Mouse (Mus musculus) intestine, embryonic 15.5 days (tissue): Measurements from ENCODE around the gene Galnt2. TPM values are rescaled to one million over a fixed set of nuclear protein-coding genes. Genes with fewer than 3 reads are reported as not detected.

Experiments used
- ATAC-seq: fragments of 200-750 bp; cut with Nextera tagmentation; 2 replicates; pipeline ENCODE4 v1.8.0; 2017; ENCODE audit warnings: moderate TSS enrichment, moderate library complexity
- H3K27ac ChIP-seq: fragments of 300-500 bp; sonication (generic); 2 replicates; pipeline ENCODE4 v1.5.1; 2015; ENCODE audit warnings: mild to moderate bottlenecking, inconsistent platforms
- H3K27me3 ChIP-seq: fragments of 300-500 bp; sonication (generic); replicated peaks from 2 replicates; pipeline ENCODE4 v1.6.1; 2015; ENCODE audit warnings: inconsistent platforms
- H3K36me3 ChIP-seq: fragments of 300-500 bp; sonication (generic); 2 replicates; pipeline ENCODE4 v1.6.1; 2015; ENCODE audit warnings: inconsistent platforms
- H3K4me1 ChIP-seq: fragments of 300-500 bp; sonication (generic); replicated peaks from 2 replicates; pipeline ENCODE4 v1.6.1; 2015; ENCODE audit warnings: inconsistent platforms
- H3K4me2 ChIP-seq: fragments of 300-500 bp; sonication (generic); replicated peaks from 2 replicates; pipeline ENCODE4 v1.6.1; 2015; ENCODE audit warnings: mild to moderate bottlenecking, inconsistent platforms
- H3K4me3 ChIP-seq: fragments of 300-500 bp; sonication (generic); replicated peaks from 2 replicates; pipeline ENCODE4 v1.5.1; 2015; ENCODE audit warnings: inconsistent platforms
- H3K9ac ChIP-seq: fragments of 300-500 bp; sonication (generic); 2 replicates; pipeline ENCODE4 v1.6.1; 2015; ENCODE audit warnings: inconsistent platforms
- H3K9me3 ChIP-seq: fragments of 300-500 bp; sonication (generic); 2 replicates; pipeline ENCODE4 v1.6.1; 2016; ENCODE audit warnings: inconsistent platforms
- WGBS: fragments of 180-500 bp; shearing (Covaris S2); methylation state at CpG from one replicate; pipeline ENCODE4 v1.1.7; 2015; 5-methylcytosine and 5-hydroxymethylcytosine counted together
- polyA plus RNA-seq: library from polyadenylated mRNA; unstranded; fragments of >200 nt; fragmentation: Nextera tagmentation; extraction: Ambion mirVana; gene quantifications from 2 replicates; pipeline ENCODE4 v1.2.1, GENCODE M21; 2015

The Galnt2 gene
- polyA plus RNA-seq, 1 experiment from 2014 or later = 66.9 TPM

DNA sequence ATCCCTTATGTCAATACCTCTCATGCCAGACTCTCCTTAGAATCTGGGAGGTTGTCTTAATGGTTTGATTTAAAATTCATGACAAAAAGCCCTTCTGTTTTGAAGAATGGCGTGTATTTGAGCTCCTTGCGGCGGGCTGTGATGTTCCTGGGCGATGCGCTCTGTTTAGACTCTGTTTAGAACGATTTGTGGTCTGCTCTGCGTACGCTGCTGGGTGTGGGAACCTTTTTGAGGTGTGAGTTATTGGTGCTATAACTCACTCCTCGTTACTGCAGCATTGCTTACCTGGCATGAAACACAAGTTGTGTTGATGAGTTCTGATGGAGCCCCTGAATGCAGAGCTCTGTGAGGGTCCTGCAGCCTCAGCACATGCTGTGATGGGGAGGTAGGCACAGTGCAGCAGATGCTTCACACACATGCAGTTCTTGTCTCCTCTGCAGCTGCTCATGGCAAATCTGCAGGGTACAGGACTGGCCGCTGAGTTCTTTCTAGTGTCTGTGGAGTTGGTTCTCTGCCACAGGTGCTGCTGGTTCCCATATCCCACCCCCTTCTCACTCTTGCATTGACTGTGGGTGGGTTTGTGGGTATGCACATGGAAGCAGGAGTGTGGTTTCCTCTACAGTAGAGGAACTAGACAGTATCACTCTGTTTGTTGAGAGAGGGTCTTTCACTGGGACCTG lies 43.4 kb downstream of the Galnt2 start:
- Histone ChIP-seq H3K36me3 (peaks cover 4% of the 10 kb centered on the region), H3K27me3 (no peaks in the 10 kb centered on the region), H3K4me1 (peaks cover 28% of the 10 kb centered on the region), H3K4me2 (no peak overlapping the region), H3K27ac (no peak overlapping the region), H3K9me3 (no peaks in the 10 kb centered on the region), H3K9ac (no peak overlapping the region), H3K4me3 (no peak overlapping the region)
- WGBS = 52% methylated on average over 10 of the region's 10 CpGs
- ATAC-seq = no peak

DNA sequence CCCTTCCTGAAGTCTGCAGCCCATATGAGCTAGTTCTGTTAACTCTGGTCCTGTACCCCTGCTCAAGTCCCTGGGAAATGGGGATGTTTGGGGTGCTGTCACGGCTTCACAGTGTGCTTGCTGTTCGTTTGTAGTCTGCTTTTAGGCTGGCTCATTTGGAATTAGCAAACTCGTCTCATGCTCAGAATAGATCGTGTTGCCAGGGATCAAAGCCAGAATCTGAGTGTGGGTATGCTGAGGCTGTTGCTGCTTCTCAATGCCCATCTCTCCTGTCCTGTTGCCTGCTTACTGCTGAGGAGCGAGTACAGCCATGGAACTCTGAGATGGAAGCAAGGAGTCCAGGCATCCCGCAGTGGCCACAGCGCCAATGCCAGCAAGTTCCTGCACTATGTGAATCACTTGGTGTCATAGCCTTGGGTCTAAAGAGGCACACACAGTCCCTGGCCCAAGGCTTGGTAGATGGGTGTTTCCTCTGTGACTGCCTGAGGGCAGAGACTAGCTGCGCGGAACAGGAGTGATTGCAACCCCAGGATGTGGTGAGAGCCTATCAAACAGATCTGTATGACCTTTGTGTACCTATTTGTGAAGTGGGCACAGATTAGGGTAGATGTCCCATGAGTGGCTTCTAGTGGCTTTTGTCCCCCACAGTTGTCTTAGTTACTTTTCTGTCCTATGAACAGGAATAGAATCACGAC lies 44.3 kb downstream of the Galnt2 start:
- no peak for ATAC-seq
- no peaks in the 10 kb centered on the region for H3K27me3 ChIP-seq
- 92% methylated on average over 10 of the region's 10 CpGs for WGBS

DNA sequence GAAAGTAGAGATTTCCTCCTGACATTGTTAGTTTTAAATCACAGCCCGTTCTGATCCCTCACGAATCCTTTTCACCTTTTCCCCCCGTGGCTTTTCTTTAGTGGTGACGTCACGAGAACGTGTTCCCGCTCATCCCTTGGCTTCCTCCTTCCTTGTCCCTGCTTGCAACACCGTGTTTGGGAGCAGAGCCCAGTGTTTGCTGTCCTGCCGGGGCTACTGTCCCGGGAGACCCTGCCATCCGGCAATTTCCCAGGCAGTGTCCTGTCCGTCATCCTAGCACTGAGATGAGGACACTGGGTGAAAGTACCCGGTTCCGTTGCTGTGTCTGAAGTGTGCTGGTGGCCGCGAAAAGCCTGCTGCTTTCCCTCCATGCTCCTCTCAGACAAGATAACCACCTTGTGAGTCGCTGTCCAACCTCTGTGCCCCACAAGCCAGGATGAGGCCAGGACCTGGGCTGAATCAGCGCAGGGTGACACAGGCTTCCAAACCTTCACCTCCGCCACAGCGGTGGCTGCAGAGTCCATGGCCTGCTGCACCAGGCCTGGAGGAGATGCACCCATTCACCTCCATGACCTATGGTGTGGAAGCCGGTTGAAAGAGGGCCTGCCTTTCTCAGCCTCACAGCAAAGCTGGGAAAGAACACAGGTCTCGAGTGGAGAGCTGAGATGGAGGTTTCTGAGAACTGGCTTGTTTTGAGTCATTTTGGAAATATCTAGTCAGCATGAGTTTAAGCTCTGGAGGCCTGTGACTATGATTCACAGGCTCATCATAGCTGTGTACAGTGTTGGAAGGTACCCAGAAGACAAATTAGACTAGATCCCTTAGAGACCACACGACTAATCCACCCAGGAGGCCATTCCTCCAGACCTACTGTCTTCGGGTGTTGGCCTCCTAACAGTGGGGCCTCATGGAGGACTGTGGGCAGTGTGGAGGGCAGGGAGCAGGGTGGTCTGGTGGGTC lies 47.0 kb downstream of the Galnt2 start:
- Histone ChIP-seq H3K27ac (no peak overlapping the region), H3K27me3 (no peaks in the 10 kb centered on the region), H3K36me3 (peaks cover 4% of the 10 kb centered on the region; the same call in 1 of the 2 replicates), H3K9me3 (no peaks in the 10 kb centered on the region), H3K4me1 (peaks cover 37% of the 10 kb centered on the region), H3K4me2 (no peak overlapping the region), H3K9ac (no peak overlapping the region), H3K4me3 (no peak overlapping the region)
- ATAC-seq = no peak
- 68% methylated on average over 24 of the region's 24 CpGs for WGBS

More for the DNA sequence above, 44.3 kb downstream of the Galnt2 start:
- no peak overlapping the region for H3K4me2 ChIP-seq
- H3K9ac ChIP-seq = no peak overlapping the region
- H3K4me3 ChIP-seq = no peak overlapping the region
- H3K4me1 ChIP-seq = peaks cover 28% of the 10 kb centered on the region
- no peak overlapping the region for H3K27ac ChIP-seq
- no peaks in the 10 kb centered on the region for H3K9me3 ChIP-seq
- peaks cover 4% of the 10 kb centered on the region for H3K36me3 ChIP-seq

DNA sequence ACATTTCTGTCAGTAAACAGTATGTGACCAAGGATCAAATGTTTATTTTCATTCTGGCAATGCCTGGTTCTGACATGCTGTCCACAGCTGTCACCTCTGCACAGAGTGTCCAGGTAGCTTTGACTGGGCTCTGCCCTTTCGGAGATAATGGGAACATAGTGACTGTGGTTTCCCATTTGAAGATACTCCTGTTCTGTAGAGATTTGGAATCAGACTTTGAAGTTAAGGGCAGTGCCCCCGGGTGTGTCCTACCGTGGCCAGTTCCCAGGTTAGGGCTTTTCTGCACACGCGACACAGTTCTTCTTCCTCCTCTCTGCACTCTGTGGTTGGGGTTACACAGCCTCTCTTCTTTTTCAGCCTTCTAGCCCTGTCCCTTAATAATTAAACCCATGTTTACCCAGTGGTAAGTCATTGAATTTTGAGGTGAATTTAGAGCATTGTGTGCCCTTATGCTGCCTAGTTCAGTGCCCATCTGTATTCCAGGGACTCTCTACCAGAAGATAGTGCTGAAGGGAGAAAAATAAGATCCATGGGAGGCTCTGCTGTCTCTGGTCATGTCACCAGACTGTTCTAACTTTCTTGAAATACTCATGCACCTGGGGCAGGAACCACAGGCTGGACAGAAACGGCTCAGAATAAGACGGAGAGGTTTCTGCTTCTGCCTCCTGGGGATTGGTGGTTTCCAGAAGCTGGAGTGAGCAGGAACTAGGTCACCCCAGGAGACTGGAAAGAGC lies 47.9 kb downstream of the Galnt2 start:
- 63% methylated on average over 7 of the region's 7 CpGs for WGBS
- H3K36me3 ChIP-seq = peaks cover 4% of the 10 kb centered on the region; the same call in 1 of the 2 replicates
- no peak overlapping the region for H3K4me3 ChIP-seq
- H3K9ac ChIP-seq = no peak overlapping the region
- H3K4me1 ChIP-seq = peaks cover 36% of the 10 kb centered on the region
- H3K27me3 ChIP-seq = no peaks in the 10 kb centered on the region
- peak; percentile 52 for ATAC-seq
- no peak overlapping the region for H3K4me2 ChIP-seq
- H3K27ac ChIP-seq = no peak overlapping the region
- no peaks in the 10 kb centered on the region for H3K9me3 ChIP-seq

DNA sequence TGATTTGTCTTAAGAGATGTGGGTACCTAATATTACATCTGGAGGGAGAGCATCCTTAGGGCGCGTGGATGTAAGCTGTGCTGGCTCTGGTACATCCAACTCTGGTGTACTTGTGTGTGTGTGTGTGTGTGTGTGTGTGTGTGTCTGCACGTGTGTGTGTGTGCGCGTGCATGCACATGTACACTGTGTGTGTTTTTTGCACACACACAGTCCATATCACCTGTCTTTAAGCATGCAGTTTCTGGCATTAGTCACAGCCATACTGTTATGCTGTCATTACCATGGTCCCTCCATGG lies 48.4 kb downstream of the Galnt2 start:
- H3K4me3 ChIP-seq = no peak overlapping the region
- H3K9ac ChIP-seq = no peak overlapping the region
- H3K4me2 ChIP-seq = no peak overlapping the region
- H3K27me3 ChIP-seq = no peaks in the 10 kb centered on the region
- no peaks in the 10 kb centered on the region for H3K9me3 ChIP-seq
- no peak overlapping the region for H3K27ac ChIP-seq
- WGBS = 93% methylated on average over 5 of the region's 5 CpGs
- H3K4me1 ChIP-seq = peaks cover 39% of the 10 kb centered on the region
- ATAC-seq = no peak
- H3K36me3 ChIP-seq = peaks cover 4% of the 10 kb centered on the region; the same call in 1 of the 2 replicates

DNA sequence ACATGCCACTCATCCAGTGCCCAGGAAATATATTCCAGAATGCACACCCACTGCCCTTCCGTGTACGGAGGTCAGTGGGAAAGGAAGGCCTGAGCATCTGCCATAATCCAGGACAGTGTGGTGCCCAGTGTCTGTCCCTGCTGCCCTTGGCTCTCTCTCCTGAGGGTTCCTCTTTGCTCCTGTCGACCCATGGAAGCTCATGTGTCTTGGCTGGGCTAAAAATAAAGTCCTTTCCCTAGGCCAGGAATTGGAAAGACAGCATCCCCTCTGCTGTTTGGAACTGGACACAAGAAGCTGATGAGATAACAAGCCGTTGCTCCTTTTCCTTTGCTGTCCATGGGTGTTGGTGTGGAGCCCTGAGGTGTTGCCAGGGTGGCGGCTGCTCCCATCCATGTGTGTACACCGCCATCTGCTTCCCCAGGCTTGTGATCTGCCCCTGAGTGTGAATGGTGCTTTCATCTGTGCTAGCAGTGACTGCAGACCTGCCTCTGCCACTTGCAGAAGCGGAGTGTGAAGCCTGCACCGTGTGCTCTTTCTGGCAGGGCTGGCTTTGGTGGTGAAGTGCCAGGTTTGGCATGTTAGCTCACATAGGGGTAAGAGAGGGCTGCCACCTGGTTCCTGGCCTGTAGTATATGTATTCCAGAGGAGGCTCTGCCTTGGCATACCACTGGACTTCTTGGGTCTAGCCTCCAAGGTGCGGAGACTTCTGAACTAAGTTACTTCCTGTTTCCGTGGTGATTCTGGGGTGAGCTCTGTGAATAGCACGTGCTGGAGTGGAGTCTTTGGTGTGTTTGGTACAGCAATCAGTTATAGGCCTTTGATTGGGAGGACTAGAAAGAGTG lies 50.7 kb downstream of the Galnt2 start:
- WGBS = 69% methylated on average over 11 of the region's 11 CpGs
- Histone ChIP-seq H3K9me3 (no peaks in the 10 kb centered on the region), H3K4me3 (no peak overlapping the region), H3K27me3 (no peaks in the 10 kb centered on the region), H3K27ac (no peak overlapping the region), H3K36me3 (no peaks in the 10 kb centered on the region), H3K4me1 (peaks cover 59% of the 10 kb centered on the region), H3K4me2 (no peak overlapping the region), H3K9ac (no peak overlapping the region)
- no peak for ATAC-seq

DNA sequence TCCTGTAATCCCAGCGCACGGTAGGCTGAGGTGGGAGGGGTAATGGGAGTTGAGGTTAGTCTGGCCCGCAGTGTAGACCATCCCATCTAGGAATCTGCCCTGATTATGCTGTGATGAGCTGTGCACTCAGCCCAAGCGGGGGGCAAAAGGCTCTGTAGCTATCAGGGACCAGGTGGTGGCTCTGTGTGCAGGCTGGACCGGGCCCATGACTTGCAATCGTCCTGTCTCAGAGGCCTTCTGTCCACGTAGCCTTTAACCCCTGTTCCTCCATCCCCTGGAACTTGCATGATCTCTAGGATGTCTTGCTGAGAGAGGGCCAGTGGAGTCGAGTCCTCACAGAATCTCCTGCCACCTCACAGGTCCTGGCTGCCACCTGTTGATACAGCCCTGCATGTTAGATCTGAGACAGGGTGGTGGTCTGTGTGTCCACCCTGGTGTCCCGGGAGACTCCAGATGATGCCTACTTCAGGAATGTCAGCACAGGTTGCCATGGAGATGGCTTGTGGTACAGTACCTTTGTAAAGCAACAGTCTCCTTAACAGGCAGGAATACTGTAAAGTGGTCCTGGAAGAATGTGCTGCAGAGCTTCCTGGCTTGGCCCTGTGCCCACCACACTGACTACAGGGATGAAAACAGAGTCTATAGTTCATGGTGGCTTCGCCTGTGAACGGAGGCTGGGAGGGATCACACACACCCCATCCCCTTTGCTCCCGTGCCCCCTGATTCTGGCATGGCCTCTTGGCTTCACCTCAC lies 51.9 kb downstream of the Galnt2 start:
- Histone ChIP-seq H3K36me3 (no peaks in the 10 kb centered on the region), H3K9me3 (no peaks in the 10 kb centered on the region), H3K27me3 (no peaks in the 10 kb centered on the region), H3K4me1 (peaks cover 62% of the 10 kb centered on the region), H3K4me2 (no peak overlapping the region), H3K9ac (no peak overlapping the region), H3K27ac (peak overlapping the region; percentile 36), H3K4me3 (no peak overlapping the region)
- no peak for ATAC-seq
- 62% methylated on average over 12 of the region's 12 CpGs for WGBS

DNA sequence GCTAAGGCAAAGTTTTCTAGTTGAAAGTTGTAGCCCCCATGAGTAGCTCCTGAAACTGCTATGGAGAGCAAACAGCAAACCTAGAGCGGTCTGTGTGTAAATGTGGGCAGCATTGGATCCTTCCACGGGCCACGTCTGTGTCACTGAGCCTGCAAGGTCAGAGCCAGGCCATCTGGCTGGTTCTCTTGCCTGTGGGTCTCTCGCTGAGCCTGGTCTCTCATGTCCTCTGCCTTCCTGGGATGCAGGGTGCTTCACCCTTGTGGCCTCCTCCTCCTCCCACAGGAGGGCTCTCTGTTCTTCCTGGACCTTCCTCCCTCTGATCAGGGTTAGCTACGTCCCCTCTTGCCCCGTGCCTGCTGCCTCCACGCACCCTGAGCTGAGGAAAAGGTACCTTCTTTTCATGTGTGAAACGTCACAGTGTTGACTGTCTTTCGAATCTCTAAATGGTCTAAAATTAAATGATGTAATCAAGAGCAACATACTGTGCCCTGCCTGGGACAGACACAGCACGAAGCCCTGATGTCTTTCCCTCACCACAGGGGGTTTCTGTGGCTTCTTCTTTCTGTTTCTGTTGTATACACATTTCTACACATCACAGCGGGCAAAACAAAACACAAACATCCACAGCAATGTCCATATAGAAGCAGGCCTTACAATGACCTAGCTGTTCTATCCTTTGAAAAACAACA lies 52.6 kb downstream of the Galnt2 start:
- Histone ChIP-seq H3K9ac (no peak overlapping the region), H3K9me3 (no peaks in the 10 kb centered on the region), H3K4me1 (peaks cover 59% of the 10 kb centered on the region), H3K27me3 (no peaks in the 10 kb centered on the region), H3K36me3 (no peaks in the 10 kb centered on the region), H3K4me2 (no peak overlapping the region), H3K27ac (peak overlapping the region; percentile 36), H3K4me3 (no peak overlapping the region)
- no peak for ATAC-seq
- 59% methylated on average over 11 of the region's 11 CpGs for WGBS

DNA sequence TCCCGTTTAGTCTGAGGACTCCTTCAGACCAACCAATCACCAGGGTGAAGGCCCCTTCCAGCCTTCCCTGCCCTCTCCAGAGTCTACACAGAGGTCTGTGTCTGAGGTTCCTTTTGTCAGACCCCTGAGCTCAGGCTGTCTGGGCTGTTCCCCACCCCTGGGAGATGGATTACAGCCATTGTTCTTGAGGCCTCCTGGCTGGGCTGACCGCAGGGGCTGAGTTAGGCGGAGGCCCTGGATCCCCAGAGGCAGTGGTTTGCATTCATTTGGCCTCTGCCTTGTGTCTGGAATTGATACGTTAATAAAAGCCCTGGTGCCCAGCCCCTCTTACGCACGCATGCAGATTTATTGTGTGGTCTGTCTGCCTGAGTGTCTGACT lies 53.1 kb downstream of the Galnt2 start:
- Histone ChIP-seq H3K4me2 (no peak overlapping the region), H3K36me3 (no peaks in the 10 kb centered on the region), H3K27ac (peak overlapping the region; percentile 36), H3K27me3 (no peaks in the 10 kb centered on the region), H3K4me1 (peaks cover 54% of the 10 kb centered on the region), H3K9me3 (no peaks in the 10 kb centered on the region), H3K4me3 (no peak overlapping the region), H3K9ac (no peak overlapping the region)
- 32% methylated on average over 6 of the region's 6 CpGs for WGBS
- 0 out of 2 replicates have a peak, but pooled peaks have one; percentile 14 for ATAC-seq

DNA sequence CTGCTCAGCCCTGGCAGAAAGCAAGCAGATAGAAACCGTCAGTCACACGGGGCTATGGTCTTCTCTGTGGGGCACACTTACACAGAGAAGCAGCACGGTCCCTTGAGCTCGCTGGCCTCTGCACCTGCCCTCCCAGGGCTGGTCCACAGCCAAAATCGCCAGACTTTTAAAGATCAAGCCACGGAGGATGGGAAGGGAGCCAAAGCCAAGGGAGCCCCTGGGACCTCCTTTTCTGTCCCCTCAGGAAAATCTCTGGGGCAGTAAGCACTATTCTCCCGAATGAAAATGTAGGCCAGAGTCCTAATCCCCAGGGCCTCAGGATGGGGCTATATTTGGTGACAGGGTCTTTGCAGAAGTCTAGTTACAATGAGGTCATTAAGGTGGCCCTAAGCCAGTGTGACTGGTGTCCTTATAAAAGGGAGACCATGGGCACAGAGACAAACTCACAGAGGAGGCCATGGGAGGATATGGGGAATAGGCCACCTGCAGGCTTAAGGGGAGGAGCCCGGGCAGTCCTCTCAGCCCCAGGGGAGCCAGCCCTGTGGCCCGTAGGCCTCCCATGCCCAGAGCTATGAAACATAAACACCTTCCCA lies 53.9 kb downstream of the Galnt2 start:
- no peaks in the 10 kb centered on the region for H3K27me3 ChIP-seq
- no peaks in the 10 kb centered on the region for H3K9me3 ChIP-seq
- WGBS = 43% methylated on average over 9 of the region's 9 CpGs
- peak; percentile 54 for ATAC-seq
- no peak overlapping the region for H3K4me3 ChIP-seq
- H3K4me2 ChIP-seq = no peak overlapping the region
- H3K36me3 ChIP-seq = no peaks in the 10 kb centered on the region
- no peak overlapping the region for H3K9ac ChIP-seq
- H3K4me1 ChIP-seq = peaks cover 53% of the 10 kb centered on the region
- peak overlapping the region; percentile 36 for H3K27ac ChIP-seq
